Mouse (Mus musculus) forebrain, embryonic 12.5 days (tissue): ENCODE data around the gene Orc5. TPM values are rescaled to one million over a fixed set of nuclear protein-coding genes. Genes with fewer than 3 reads are reported as not detected.

Experiments used
- ATAC-seq: fragments of 200-750 bp; cut with Nextera tagmentation; 2 replicates; pipeline ENCODE4 v1.8.0; 2017; ENCODE audit warnings: moderate TSS enrichment; ENCODE audit not compliant: low FRiP score
- H3K27ac ChIP-seq: fragments of 300-500 bp; sonication (generic); 2 replicates; pipeline ENCODE4 v1.5.1; 2016; ENCODE audit warnings: mild to moderate bottlenecking
- H3K27me3 ChIP-seq: fragments of 300-500 bp; sonication (generic); 2 replicates; pipeline ENCODE4 v1.6.1; 2016; ENCODE audit warnings: mild to moderate bottlenecking
- H3K36me3 ChIP-seq: fragments of 300-500 bp; sonication (generic); replicated peaks from 2 replicates; pipeline ENCODE4 v1.6.1; 2016; ENCODE audit warnings: mild to moderate bottlenecking
- H3K4me1 ChIP-seq: fragments of 300-500 bp; sonication (generic); 2 replicates; pipeline ENCODE4 v1.6.1; 2016
- H3K4me2 ChIP-seq: fragments of 300-500 bp; sonication (generic); 2 replicates; pipeline ENCODE4 v1.6.1; 2016; ENCODE audit warnings: mild to moderate bottlenecking, moderate library complexity
- H3K4me3 ChIP-seq: fragments of 300-500 bp; sonication (generic); replicated peaks from 2 replicates; pipeline ENCODE4 v1.5.1; 2016; ENCODE audit warnings: mild to moderate bottlenecking
- H3K9ac ChIP-seq: fragments of 300-500 bp; sonication (generic); 2 replicates; pipeline ENCODE4 v1.6.1; 2016; ENCODE audit warnings: mild to moderate bottlenecking
- H3K9me3 ChIP-seq: fragments of 300-500 bp; sonication (generic); 2 replicates; pipeline ENCODE4 v1.6.1; 2016
- WGBS: fragments of 180-500 bp; shearing (Covaris S2); methylation state at CpG from one replicate; pipeline ENCODE4 v1.1.7; 2016; 5-methylcytosine and 5-hydroxymethylcytosine counted together
- polyA plus RNA-seq: library from polyadenylated mRNA; unstranded; fragments of >200 nt; fragmentation: Nextera tagmentation; extraction: Ambion mirVana; gene quantifications from 2 replicates; pipeline ENCODE4 v1.2.1, GENCODE M21; 2016

Orc5 gene
- polyA plus RNA-seq, 1 experiment from 2014 or later: 39.8 TPM

DNA sequence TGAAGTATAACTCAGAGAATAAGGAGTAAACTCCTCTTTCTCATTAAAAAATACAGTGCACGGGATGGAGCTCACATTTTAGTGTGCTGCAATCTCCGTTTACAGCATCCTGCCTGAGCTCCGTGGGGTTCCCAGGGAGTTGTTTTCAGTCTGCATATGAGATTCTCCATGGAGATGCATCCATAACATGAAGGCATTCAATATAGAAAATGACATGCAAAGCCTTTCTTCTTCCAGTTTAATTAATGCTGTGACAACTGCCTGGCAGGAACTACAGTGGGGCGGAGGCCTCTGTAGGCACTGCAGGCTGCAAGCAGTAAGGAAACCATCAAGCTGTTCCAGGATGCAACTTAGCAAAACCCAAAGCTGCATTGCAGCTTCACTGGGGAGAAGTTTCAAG lies 79.0 kb downstream of the Orc5 start:
- Histone ChIP-seq H3K4me1 (no peaks in the 10 kb centered on the region), H3K9ac (no peak overlapping the region), H3K27me3 (no peaks in the 10 kb centered on the region), H3K36me3 (no peaks in the 10 kb centered on the region), H3K9me3 (no peaks in the 10 kb centered on the region), H3K4me3 (no peak overlapping the region), H3K27ac (no peak overlapping the region), H3K4me2 (no peak overlapping the region)
- WGBS: 51% methylated on average over 4 of the region's 4 CpGs
- no peak for ATAC-seq

DNA sequence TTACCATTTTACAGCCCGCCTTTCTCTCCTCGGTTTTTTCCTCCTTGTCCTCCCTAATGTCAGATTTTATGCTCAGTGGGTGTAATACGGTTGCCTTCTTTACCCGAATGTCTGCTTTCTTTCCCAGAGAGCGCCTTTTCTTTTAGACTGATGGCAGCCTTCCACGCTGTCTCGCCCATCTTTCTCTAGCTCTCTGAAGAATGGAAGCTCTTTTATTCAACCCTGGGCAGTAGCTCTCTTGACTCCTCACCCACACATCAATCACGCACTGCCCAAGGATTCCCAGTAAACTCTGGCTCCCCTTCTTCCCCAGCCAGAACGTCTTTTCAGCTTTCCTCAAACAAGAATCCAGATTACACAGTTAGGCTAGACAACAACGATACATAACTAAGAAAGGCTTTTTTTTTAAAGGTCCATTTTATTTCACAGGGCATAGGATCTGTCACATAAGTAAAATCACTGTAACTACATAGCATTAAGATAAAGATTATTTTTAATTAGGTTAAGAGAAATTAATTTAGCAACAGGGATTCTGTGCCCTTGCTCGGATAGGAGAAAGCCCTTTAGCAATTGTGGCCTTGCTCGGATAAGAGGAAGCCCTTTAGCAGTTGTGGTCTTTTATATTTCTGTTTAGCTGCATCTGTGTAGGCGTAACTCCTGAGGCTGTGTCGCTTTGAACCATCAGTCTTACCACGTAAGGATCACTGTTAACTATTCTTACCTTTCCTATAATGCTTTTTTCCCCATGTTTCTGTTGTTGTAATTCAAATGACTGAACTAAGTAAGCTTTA lies 97.2 kb downstream of the Orc5 start:
- H3K4me3 ChIP-seq: no peak overlapping the region
- no peak for ATAC-seq

DNA sequence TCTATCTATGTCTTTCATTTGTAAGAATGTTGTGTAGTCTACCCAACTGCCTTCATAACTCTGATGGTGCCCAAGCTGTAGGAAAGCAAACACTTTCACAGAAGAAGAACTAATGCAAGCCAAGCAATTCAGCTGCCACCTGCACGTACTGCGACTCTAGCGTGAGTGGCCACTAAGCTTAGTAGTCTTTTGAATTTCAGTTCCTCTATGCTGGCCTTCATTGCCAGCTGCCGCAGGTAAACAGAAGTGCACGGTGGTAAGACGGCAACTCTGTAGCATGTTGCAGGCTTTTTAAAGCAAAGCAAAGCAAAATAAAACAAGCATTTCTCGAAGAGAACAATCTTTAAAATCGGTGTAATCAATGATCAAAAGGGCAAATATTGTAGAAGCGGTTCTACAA lies 97.8 kb downstream of the Orc5 start:
- no peak overlapping the region for H3K4me2 ChIP-seq
- no peak overlapping the region for H3K9ac ChIP-seq
- no peak overlapping the region for H3K27ac ChIP-seq
- ATAC-seq: no peak
- no peaks in the 10 kb centered on the region for H3K9me3 ChIP-seq
- no peaks in the 10 kb centered on the region for H3K27me3 ChIP-seq
- H3K4me3 ChIP-seq: no peak overlapping the region
- 91% methylated on average over 9 of the region's 9 CpGs for WGBS
- no peaks in the 10 kb centered on the region for H3K36me3 ChIP-seq
- H3K4me1 ChIP-seq: no peaks in the 10 kb centered on the region

More for the DNA sequence above, 97.2 kb downstream of the Orc5 start:
- Histone ChIP-seq H3K36me3 (no peaks in the 10 kb centered on the region), H3K9ac (no peak overlapping the region), H3K27me3 (no peaks in the 10 kb centered on the region), H3K4me2 (no peak overlapping the region), H3K9me3 (no peaks in the 10 kb centered on the region), H3K27ac (no peak overlapping the region), H3K4me1 (no peaks in the 10 kb centered on the region)
- WGBS: 69% methylated on average over 15 of the region's 15 CpGs

DNA sequence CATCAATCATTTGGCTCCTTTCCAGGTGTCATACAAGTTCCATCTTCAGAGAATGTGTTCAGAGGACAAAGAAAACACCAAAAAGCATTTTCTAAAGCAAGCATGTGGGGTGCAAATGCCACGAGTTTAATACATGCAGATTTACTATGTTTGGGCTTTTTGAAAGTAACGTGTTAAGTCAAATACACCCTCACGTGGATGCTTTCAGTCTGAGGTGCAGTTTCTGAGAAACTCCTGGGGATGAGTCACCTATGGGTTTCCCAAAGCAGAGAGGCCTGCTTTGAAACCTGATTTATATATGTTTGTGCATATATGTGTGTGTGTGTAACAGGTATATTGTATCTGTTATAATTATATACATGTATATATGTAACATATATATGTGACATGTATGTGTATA lies 98.5 kb downstream of the Orc5 start:
- no peak overlapping the region for H3K4me3 ChIP-seq
- no peaks in the 10 kb centered on the region for H3K4me1 ChIP-seq
- no peaks in the 10 kb centered on the region for H3K9me3 ChIP-seq
- WGBS: 74% methylated on average over 3 of the region's 3 CpGs
- H3K27me3 ChIP-seq: no peaks in the 10 kb centered on the region
- no peak overlapping the region for H3K9ac ChIP-seq
- no peak for ATAC-seq
- no peak overlapping the region for H3K4me2 ChIP-seq
- no peak overlapping the region for H3K27ac ChIP-seq
- H3K36me3 ChIP-seq: no peaks in the 10 kb centered on the region

DNA sequence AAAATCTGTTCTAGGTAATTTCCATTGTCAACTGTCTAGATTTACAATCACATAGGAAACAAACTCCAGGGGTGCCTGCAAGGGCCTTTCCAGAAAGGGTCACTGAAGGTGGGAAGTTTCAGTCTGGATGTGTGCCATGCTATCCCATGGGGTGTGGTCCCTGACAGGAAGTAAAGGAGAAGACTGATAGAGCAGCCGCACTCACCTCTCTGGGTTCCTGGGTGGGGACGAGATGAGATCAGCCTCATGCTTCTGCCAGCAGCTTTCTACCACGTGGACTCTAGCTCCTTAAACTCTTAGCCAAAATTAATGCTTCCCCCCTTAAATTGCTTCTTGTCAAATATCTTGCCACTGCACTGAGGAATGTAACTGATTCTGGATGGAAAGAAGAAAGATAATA lies 100.7 kb downstream of the Orc5 start:
- Histone ChIP-seq H3K27ac (no peak overlapping the region), H3K4me2 (no peak overlapping the region), H3K9me3 (no peaks in the 10 kb centered on the region), H3K4me3 (no peak overlapping the region), H3K36me3 (no peaks in the 10 kb centered on the region), H3K4me1 (no peaks in the 10 kb centered on the region), H3K27me3 (no peaks in the 10 kb centered on the region), H3K9ac (no peak overlapping the region)
- WGBS: 80% methylated on average over 3 of the region's 3 CpGs
- ATAC-seq: no peak

Other genes starting within 250 kb of the Orc5 start
- 24.8 and 26.9 TPM in 2 replicates for gene Reln, start 205.7 kb downstream of the Orc5 start, polyA plus RNA-seq
- gene Lhfpl3, start 195.6 kb upstream of the Orc5 start, polyA plus RNA-seq: 1.6 and 2.0 TPM in 2 replicates